Mouse (Mus musculus): ENCODE data around the gene Cmklr1. TPM values are rescaled to one million over a fixed set of nuclear protein-coding genes. Genes with fewer than 3 reads are reported as not detected.
A peak's percentile ranks its signal among the peaks of the same experiment; 100 is the strongest.

The Cmklr1 gene
- polyA plus RNA-seq, 1 experiment: 4.0 TPM

DNA sequence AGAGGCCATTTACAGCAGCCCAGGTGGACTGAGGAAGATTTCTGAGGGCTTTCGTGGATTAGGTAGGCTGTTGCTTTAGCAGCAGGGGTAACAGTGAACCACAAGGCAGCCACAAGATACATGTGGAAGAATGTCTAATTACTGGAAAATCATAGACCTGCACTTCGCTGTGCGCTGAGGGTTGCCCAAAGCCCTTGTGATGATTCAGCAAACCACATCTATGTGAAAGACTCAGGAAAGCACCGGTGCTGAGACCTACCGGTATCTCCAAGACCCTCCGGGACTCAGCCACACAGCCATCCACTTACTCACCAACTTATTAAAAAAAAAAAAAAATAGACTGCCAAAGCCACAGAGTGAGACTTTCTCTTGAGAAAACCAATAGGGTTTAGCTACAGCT lies 13.9 kb upstream of the Cmklr1 start:
- TF ChIP-seq CTCF (IDR thresholded peaks at IDR 0.05; ENCODE audit: extremely low read depth, insufficient read depth, low read length) (no peak), POLR2A (IDR thresholded peaks at IDR 0.05; ENCODE audit: extremely low read depth, insufficient read depth, low read length) (no peak)

DNA sequence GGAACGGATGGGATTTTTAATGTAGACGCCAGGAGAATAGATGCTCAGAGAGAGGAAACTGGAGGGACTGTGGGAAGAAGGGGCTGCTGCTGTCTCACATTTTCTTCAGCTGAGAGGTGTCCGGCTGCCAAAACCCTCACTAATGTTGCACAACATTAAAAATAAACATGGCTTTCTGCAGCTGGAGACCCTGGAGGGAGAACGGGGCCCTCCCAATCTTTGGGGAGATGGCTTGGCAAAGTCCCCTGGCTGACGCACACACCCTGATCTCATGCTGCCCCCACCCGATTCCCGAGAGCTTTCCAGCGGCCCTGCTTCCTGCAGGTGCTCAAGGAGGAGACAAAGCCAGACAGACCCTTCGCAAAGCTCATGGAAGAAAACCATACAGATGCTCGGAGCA lies 10.6 kb upstream of the Cmklr1 start:
- Histone ChIP-seq H3K27ac (ENCODE audit: insufficient read depth, low read length) (no peak overlapping the region), H3K4me3 (ENCODE audit: insufficient read depth, low read length) (no peak overlapping the region), H3K4me1 (ENCODE audit: control insufficient read depth, insufficient read depth, low read length) (no peaks in the 10 kb centered on the region)
- TF ChIP-seq POLR2A (IDR thresholded peaks at IDR 0.05; ENCODE audit: extremely low read depth, insufficient read depth, low read length) (no peak), CTCF (IDR thresholded peaks at IDR 0.05; ENCODE audit: extremely low read depth, insufficient read depth, low read length) (no peak)

More for the DNA sequence above, 13.9 kb upstream of the Cmklr1 start:
- H3K4me3 ChIP-seq (ENCODE audit: insufficient read depth, low read length): no peak overlapping the region
- H3K27ac ChIP-seq (ENCODE audit: insufficient read depth, low read length): no peak overlapping the region
- H3K4me1 ChIP-seq (ENCODE audit: control insufficient read depth, insufficient read depth, low read length): no peaks in the 10 kb centered on the region

DNA sequence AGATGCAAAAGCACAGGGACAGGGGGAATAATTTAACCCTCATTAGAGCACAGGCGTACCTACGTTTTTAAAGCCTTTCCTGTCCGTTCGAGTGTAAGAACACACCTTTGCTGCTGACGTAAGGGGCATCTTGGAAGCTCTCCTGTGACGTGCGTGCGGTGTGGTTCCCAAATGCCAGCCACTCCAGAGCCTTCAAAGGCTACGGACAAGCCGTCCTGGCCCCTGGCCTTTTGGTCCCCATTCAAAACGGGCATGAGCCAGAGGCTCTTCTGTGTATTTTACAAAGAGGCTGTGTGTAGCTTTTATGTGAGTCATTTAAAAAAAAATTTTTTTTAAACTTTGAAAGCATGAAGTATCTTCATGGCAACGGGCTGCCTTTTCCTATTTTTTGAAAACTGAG lies 4.6 kb upstream of the Cmklr1 start:
- Histone ChIP-seq H3K4me3 (ENCODE audit: insufficient read depth, low read length) (no peak overlapping the region), H3K27ac (ENCODE audit: insufficient read depth, low read length) (no peak overlapping the region), H3K4me1 (ENCODE audit: control insufficient read depth, insufficient read depth, low read length) (no peaks in the 10 kb centered on the region)
- TF ChIP-seq CTCF (IDR thresholded peaks at IDR 0.05; ENCODE audit: extremely low read depth, insufficient read depth, low read length): no peak
- TF ChIP-seq POLR2A (IDR thresholded peaks at IDR 0.05; ENCODE audit: extremely low read depth, insufficient read depth, low read length): no peak

DNA sequence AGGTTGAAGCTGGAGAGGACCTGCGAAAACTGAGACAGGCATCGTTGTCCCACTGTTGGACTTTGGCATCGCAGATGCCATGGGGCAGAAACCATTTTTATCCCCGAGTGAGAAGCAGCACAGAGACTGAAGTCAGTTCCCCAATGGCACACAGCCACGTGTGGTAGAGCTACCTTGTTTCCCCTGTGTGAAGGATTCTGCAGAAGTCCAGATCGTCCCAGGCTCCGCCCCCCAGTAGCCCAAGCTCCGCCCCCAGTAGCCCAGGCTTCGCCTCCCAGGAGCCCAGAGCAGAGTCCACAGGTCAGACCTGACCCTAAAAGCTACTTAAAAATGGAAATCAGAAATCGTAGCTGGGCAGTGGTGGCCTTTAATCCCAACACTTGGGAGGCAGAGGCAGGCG lies 4.0 kb upstream of the Cmklr1 start:
- no peak overlapping the region for H3K4me3 ChIP-seq (ENCODE audit: insufficient read depth, low read length)
- no peaks in the 10 kb centered on the region for H3K4me1 ChIP-seq (ENCODE audit: control insufficient read depth, insufficient read depth, low read length)
- no peak overlapping the region for H3K27ac ChIP-seq (ENCODE audit: insufficient read depth, low read length)
- TF ChIP-seq POLR2A (IDR thresholded peaks at IDR 0.05; ENCODE audit: extremely low read depth, insufficient read depth, low read length) (no peak), CTCF (IDR thresholded peaks at IDR 0.05; ENCODE audit: extremely low read depth, insufficient read depth, low read length) (no peak)

DNA sequence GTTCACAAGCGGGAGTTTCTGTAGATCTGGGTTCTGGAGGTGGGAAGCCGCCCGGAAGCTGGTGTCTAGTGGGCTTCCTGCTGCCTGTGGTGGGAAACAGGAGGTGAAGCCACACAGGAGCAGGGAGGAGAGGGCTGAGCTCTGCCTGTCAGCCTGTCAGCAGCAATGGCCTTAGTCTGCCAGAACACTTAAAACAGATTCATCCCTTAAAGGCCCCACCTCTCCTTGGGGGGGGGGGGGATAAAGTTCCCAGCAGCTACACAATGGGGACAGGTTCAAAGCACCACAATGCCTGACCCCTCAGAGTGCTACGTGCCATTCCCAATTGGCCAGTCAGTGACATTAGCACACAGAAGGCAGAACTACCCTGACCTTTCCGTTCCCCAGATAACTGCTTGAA lies 2.0 kb upstream of the Cmklr1 start:
- Histone ChIP-seq H3K4me3 (ENCODE audit: insufficient read depth, low read length) (no peak overlapping the region), H3K27ac (ENCODE audit: insufficient read depth, low read length) (no peak overlapping the region), H3K4me1 (ENCODE audit: control insufficient read depth, insufficient read depth, low read length) (no peaks in the 10 kb centered on the region)
- TF ChIP-seq CTCF (IDR thresholded peaks at IDR 0.05; ENCODE audit: extremely low read depth, insufficient read depth, low read length) (no peak), POLR2A (IDR thresholded peaks at IDR 0.05; ENCODE audit: extremely low read depth, insufficient read depth, low read length) (no peak)

DNA sequence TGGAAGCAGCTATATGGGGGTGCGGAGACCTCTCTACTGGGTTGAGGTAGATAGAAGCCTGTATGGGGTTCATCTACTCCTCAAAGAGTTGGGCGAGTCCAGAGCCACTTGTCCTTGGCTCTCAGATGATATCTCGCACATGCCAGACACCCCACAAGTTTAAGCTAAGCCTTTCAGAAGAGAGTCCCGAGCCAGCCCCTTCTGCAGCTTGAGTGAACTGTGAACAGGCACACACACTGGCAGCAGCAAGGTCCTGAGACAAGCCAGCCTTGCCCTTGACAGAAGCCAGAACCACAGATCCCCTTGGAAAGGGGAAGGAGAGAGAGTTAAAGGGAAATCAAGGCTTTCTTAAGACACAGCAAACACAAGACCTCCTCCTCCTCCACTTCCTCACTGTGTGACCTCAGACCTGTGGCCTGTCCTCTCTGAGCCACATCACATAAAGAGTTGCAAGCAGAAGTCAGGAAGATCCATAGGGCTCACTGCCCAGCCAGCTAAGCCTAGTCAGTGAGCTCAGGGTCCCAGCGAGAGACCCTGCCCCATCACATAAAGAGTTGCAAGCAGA lies 1.5 kb downstream of the Cmklr1 start:
- Histone ChIP-seq H3K4me3 (ENCODE audit: insufficient read depth, low read length) (no peak overlapping the region), H3K27ac (ENCODE audit: insufficient read depth, low read length) (no peak overlapping the region), H3K4me1 (ENCODE audit: control insufficient read depth, insufficient read depth, low read length) (no peaks in the 10 kb centered on the region)
- TF ChIP-seq POLR2A (IDR thresholded peaks at IDR 0.05; ENCODE audit: extremely low read depth, insufficient read depth, low read length) (no peak), CTCF (IDR thresholded peaks at IDR 0.05; ENCODE audit: extremely low read depth, insufficient read depth, low read length) (no peak)

DNA sequence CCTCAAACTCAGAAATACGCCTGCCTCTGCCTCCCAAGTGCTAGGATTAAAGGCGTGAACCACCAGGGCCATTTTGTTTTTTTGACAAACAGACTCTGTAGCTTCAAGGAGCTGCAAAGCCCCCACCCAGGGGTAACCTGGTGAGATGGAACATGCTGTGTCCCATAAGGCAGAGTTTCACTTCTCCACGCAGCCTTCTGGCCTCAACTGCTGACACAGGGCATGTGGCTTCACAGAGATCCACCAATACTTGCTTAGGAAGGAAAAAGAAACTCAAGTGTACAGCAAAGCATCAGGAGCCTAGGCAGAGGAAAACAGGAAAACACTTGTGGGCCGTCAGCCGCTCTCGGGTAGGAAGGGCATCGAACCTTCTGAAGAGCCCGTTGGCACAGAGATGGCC lies 3.1 kb downstream of the Cmklr1 start:
- H3K27ac ChIP-seq (ENCODE audit: insufficient read depth, low read length): no peak overlapping the region; the same call in 1 of the 2 replicates
- no peak overlapping the region for H3K4me3 ChIP-seq (ENCODE audit: insufficient read depth, low read length)
- H3K4me1 ChIP-seq (ENCODE audit: control insufficient read depth, insufficient read depth, low read length): no peaks in the 10 kb centered on the region
- no peak for TF ChIP-seq POLR2A (IDR thresholded peaks at IDR 0.05; ENCODE audit: extremely low read depth, insufficient read depth, low read length)
- TF ChIP-seq CTCF (IDR thresholded peaks at IDR 0.05; ENCODE audit: extremely low read depth, insufficient read depth, low read length): no peak

DNA sequence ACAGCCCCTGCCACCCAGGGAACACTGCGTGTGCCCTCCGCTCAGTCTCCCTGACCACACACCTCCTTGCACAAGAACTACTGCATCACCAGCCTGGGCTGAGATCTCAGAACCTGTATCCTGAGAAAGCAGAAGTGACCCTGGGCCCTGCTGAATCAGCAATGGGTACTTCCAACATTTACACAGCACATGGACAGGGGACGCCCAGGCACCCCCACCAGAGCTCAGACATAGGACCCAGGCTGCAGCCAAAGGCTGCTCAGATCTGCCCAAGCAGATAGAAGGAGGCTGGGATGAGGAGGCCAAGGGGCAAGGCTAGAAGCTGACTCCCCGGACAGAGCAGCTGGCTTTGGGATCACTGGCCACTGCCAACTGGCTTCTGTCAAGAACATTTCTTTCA lies 5.7 kb downstream of the Cmklr1 start:
- Histone ChIP-seq H3K27ac (ENCODE audit: insufficient read depth, low read length) (0 out of 2 replicates have a peak overlapping the region, but pooled peaks have one; percentile 18), H3K4me1 (ENCODE audit: control insufficient read depth, insufficient read depth, low read length) (peaks cover 1% of the 10 kb centered on the region; the same call in 1 of the 2 replicates), H3K4me3 (ENCODE audit: insufficient read depth, low read length) (no peak overlapping the region)
- TF ChIP-seq CTCF (IDR thresholded peaks at IDR 0.05; ENCODE audit: extremely low read depth, insufficient read depth, low read length): no peak
- TF ChIP-seq POLR2A (IDR thresholded peaks at IDR 0.05; ENCODE audit: extremely low read depth, insufficient read depth, low read length): no peak

DNA sequence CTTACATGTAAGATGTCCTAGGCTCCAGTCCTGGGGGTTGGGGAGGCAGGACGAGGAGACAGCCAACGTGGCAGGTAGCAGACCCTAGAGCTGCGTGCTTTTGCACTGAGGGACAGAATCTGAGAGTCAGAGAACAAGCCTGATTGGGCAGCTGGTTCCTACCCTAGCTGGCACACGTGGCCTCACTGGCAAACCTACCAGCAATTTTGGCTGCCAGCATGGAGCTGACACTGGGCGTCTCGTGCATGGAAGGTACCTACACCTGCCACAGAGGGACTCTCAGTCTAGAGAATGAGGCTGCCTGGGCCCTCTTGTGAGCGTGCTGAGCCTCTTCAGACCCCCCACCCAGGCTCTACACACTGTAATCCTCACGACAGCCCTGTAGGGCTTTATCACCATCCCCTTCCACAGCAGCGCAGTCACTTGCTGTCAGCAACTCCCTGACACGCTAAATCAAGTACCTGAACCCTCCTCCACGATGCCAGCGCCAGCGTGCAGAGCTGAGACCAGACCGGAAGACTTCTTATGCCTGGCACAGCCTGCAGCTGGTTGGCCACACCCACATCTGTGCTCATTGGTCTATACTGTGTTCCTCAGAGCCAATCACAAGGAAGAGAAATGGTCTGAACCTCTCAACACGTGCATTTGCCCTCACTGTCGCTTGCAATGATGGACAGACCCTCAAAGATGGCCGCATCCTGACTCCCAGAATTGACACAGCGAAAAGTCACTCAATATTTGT lies 6.9 kb downstream of the Cmklr1 start:
- Histone ChIP-seq H3K27ac (ENCODE audit: insufficient read depth, low read length) (no peak overlapping the region), H3K4me1 (ENCODE audit: control insufficient read depth, insufficient read depth, low read length) (peaks cover 1% of the 10 kb centered on the region; the same call in 1 of the 2 replicates), H3K4me3 (ENCODE audit: insufficient read depth, low read length) (peak overlapping the region; percentile 15)
- peak; percentile 83 for TF ChIP-seq POLR2A (IDR thresholded peaks at IDR 0.05; ENCODE audit: extremely low read depth, insufficient read depth, low read length)
- no peak for TF ChIP-seq CTCF (IDR thresholded peaks at IDR 0.05; ENCODE audit: extremely low read depth, insufficient read depth, low read length)

DNA sequence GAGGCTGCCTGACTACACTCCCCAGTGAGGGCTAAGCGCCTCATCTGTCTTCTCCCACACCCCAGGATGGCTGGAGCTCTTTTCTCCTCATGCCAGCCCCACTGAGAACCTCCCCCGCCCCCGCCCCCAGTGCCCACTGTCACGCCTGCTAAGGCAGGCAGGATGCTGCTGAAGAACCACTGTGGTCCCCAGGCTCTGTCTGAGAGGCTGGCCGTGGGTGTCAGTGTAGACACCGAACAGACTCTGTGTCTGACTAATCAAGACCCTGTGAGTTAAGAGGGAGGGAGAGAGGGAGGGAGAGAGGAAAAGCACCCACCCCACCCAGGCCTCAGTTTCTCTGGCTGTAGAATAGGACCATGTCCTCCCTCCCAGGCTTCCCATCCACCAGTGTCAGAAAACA lies 9.2 kb downstream of the Cmklr1 start:
- Histone ChIP-seq H3K27ac (ENCODE audit: insufficient read depth, low read length) (no peak overlapping the region), H3K4me3 (ENCODE audit: insufficient read depth, low read length) (no peak overlapping the region), H3K4me1 (ENCODE audit: control insufficient read depth, insufficient read depth, low read length) (peaks cover 1% of the 10 kb centered on the region; the same call in 1 of the 2 replicates)
- TF ChIP-seq CTCF (IDR thresholded peaks at IDR 0.05; ENCODE audit: extremely low read depth, insufficient read depth, low read length): no peak
- TF ChIP-seq POLR2A (IDR thresholded peaks at IDR 0.05; ENCODE audit: extremely low read depth, insufficient read depth, low read length): no peak

Measured in cortical plate, adult 2 months (tissue).